Mouse (Mus musculus) hindbrain, postnatal 0 days (tissue): Measurements from ENCODE around the gene Myo1c. TPM values are rescaled to one million over a fixed set of nuclear protein-coding genes. Genes with fewer than 3 reads are reported as not detected.
"Not testable (repeated sequence)": the region's sequence is repeated elsewhere in the genome, so short reads cannot be mapped to it uniquely, and the experiment has no call there.

Experiments
- ATAC-seq: fragments of 200-750 bp; cut with Nextera tagmentation; 2 replicates; pipeline ENCODE4 v1.8.0; 2017; ENCODE audit warnings: mild to moderate bottlenecking, moderate TSS enrichment, moderate library complexity
- DNase-seq: peaks from one replicate; pipeline ENCODE4 v3.0.0-alpha.2; 2015; ENCODE audit warnings: low spot score
- H3K27ac ChIP-seq: fragments of 300-500 bp; sonication (generic); 2 replicates; pipeline ENCODE4 v1.5.1; 2014; ENCODE audit warnings: mild to moderate bottlenecking
- H3K27me3 ChIP-seq: fragments of 300-500 bp; sonication (generic); 2 replicates; pipeline ENCODE4 v1.6.1; 2014; ENCODE audit warnings: low read length, mixed read lengths; ENCODE audit not compliant: insufficient read depth
- H3K36me3 ChIP-seq: fragments of 300-500 bp; sonication (generic); 2 replicates; pipeline ENCODE4 v1.6.1; 2014; ENCODE audit warnings: low read length, mixed read lengths; ENCODE audit not compliant: insufficient read depth
- H3K4me1 ChIP-seq: fragments of 300-500 bp; sonication (generic); 2 replicates; pipeline ENCODE4 v1.6.1; 2014; ENCODE audit warnings: antibody characterized with exemption, low read length, mixed read lengths; ENCODE audit not compliant: insufficient read depth
- H3K4me2 ChIP-seq: fragments of 300-500 bp; sonication (generic); 2 replicates; pipeline ENCODE4 v1.6.1; 2014; ENCODE audit warnings: low read depth, mild to moderate bottlenecking, low read length, moderate library complexity, mixed read lengths
- H3K4me3 ChIP-seq: fragments of 300-500 bp; sonication (generic); 2 replicates; pipeline ENCODE4 v1.5.1; 2014; ENCODE audit warnings: low read length
- H3K9ac ChIP-seq: fragments of 300-500 bp; sonication (generic); replicated peaks from 2 replicates; pipeline ENCODE4 v1.6.1; 2014; ENCODE audit warnings: mild to moderate bottlenecking, low read length, moderate library complexity, mixed read lengths
- H3K9me3 ChIP-seq: fragments of 300-500 bp; sonication (generic); 2 replicates; pipeline ENCODE4 v1.6.1; 2016; ENCODE audit warnings: low read length, mixed read lengths
- CTCF ChIP-seq: IDR thresholded peaks from 2 replicates; pipeline ENCODE4 v1.5.1; 2016; ENCODE audit warnings: antibody characterized with exemption, control low read depth, low read depth
- WGBS: fragments of 180-500 bp; shearing (Covaris S2); extraction: QIAGEN DNeasy Blood & Tissue Kit; methylation state at CpG from one replicate; pipeline ENCODE4 v1.1.7; 2014; 5-methylcytosine and 5-hydroxymethylcytosine counted together
- polyA plus RNA-seq: library from polyadenylated mRNA; unstranded; fragments of >200 nt; fragmentation: Nextera tagmentation; extraction: Ambion mirVana; gene quantifications from 2 replicates; pipeline ENCODE4 v1.2.1, GENCODE M21; 2015
- total RNA-seq: library from RNA; depleted of rRNA; stranded (reverse); fragments of >200 nt; gene quantifications from 2 replicates; pipeline ENCODE4 v1.2.3, GENCODE M21; 2014

The Myo1c gene
- total and polyA plus RNA-seq, 2 experiments from 2014 or later = 9.3 to 22.4 TPM

GRCm38 (mm10) chr11:75687343-75687993 lies 37.2 kb downstream of the Myo1c start:
- Histone ChIP-seq H3K27ac (no peak overlapping the region), H3K36me3 (peaks cover 6% of the 10 kb centered on the region; the same call in 1 of the 2 replicates), H3K9me3 (no peaks in the 10 kb centered on the region), H3K4me3 (no peak overlapping the region), H3K4me2 (no peak overlapping the region), H3K27me3 (no peaks in the 10 kb centered on the region), H3K4me1 (no peaks in the 10 kb centered on the region), H3K9ac (no peak overlapping the region)
- DNase-seq = no peak
- ATAC-seq = no peak
- TF ChIP-seq CTCF = no peak
- 84% methylated on average over 2 of the region's 2 CpGs for WGBS

GRCm38 (mm10) chr11:75688132-75688531 lies 37.8 kb downstream of the Myo1c start:
- ATAC-seq (no peak), DNase-seq (no peak)
- Histone ChIP-seq H3K27me3 (no peaks in the 10 kb centered on the region), H3K9ac (no peak overlapping the region), H3K9me3 (no peaks in the 10 kb centered on the region), H3K4me1 (no peaks in the 10 kb centered on the region), H3K36me3 (peaks cover 9% of the 10 kb centered on the region; the same call in 1 of the 2 replicates), H3K4me3 (no peak overlapping the region), H3K4me2 (no peak overlapping the region), H3K27ac (no peak overlapping the region)
- WGBS = 87% methylated on average over 2 of the region's 2 CpGs
- TF ChIP-seq CTCF = no peak

GRCm38 (mm10) chr11:75689977-75690376 lies 39.7 kb downstream of the Myo1c start:
- no peak overlapping the region for H3K4me2 ChIP-seq
- no peaks in the 10 kb centered on the region for H3K9me3 ChIP-seq
- DNase-seq (no peak), ATAC-seq (no peak)
- no peak overlapping the region for H3K9ac ChIP-seq
- H3K4me1 ChIP-seq = no peaks in the 10 kb centered on the region
- H3K27ac ChIP-seq = no peak overlapping the region
- no peak overlapping the region for H3K4me3 ChIP-seq
- no peaks in the 10 kb centered on the region for H3K27me3 ChIP-seq
- WGBS = 78% methylated on average over 1 of the region's 1 CpGs
- TF ChIP-seq CTCF = no peak
- H3K36me3 ChIP-seq = peaks cover 21% of the 10 kb centered on the region; the same call in 1 of the 2 replicates

GRCm38 (mm10) chr11:75691047-75691446 lies 40.7 kb downstream of the Myo1c start:
- Histone ChIP-seq H3K27me3 (no peaks in the 10 kb centered on the region), H3K4me1 (no peaks in the 10 kb centered on the region), H3K9me3 (no peaks in the 10 kb centered on the region), H3K27ac (no peak overlapping the region), H3K4me3 (no peak overlapping the region), H3K9ac (no peak overlapping the region), H3K4me2 (no peak overlapping the region), H3K36me3 (peaks cover 21% of the 10 kb centered on the region; the same call in 1 of the 2 replicates)
- ATAC-seq (no peak), DNase-seq (no peak)
- TF ChIP-seq CTCF = no peak

DNA sequence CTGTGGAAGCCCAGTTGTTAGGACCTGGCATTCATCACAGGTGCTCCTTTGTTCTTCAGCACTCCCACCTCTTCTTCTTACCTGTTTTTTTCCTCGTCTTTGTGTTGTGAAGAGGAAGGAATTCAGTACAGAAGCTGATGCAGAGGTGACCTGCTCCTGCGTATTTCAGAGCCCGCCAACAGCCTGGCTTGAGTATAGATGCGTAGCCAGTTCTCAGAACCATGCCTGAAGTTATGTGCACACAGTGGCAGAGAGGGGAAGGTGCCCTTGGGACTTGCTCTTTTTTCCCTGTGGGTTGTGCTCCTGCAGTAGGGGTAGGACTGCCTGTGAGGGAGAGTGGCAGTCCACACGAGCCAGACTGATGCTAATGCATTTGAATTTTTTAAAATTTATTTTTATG lies 43.3 kb downstream of the Myo1c start:
- H3K9ac ChIP-seq = no peak overlapping the region
- H3K4me1 ChIP-seq = no peaks in the 10 kb centered on the region
- H3K36me3 ChIP-seq = peaks cover 28% of the 10 kb centered on the region; the same call in 1 of the 2 replicates
- H3K27ac ChIP-seq = no peak overlapping the region
- H3K27me3 ChIP-seq = no peaks in the 10 kb centered on the region
- no peak overlapping the region for H3K4me2 ChIP-seq
- 95% methylated on average over 5 of the region's 5 CpGs for WGBS
- ATAC-seq (no peak), DNase-seq (no peak)
- no peaks in the 10 kb centered on the region for H3K9me3 ChIP-seq
- H3K4me3 ChIP-seq = no peak overlapping the region
- TF ChIP-seq CTCF = no peak

DNA sequence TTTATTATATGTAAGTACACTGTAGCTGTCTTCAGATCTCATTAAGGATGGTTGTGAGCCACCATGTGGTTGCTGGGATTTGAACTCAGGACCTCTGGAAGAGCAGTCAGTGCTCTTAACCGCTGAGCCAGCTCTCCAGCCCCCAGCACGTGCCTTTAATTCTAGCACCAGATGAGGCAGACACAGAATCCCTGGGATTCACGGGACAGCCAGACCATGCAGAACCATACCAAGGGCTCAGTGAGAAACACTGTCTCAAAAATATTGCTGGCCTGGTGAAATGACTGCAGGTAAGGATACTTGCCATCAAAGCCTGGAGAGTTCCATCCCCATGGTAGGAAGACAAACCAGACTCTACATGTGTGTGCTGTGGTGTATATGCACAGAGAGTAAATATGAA lies 47.2 kb downstream of the Myo1c start:
- not testable (repeated sequence) for H3K4me3 ChIP-seq, H3K9me3 ChIP-seq, H3K27me3 ChIP-seq, H3K27ac ChIP-seq, H3K9ac ChIP-seq, H3K4me2 ChIP-seq, ATAC-seq, H3K4me1 ChIP-seq, DNase-seq
- 92% methylated on average over 3 of the region's 3 CpGs for WGBS
- H3K36me3 ChIP-seq = peaks cover 35% of the 10 kb centered on the region; the same call in 1 of the 2 replicates

DNA sequence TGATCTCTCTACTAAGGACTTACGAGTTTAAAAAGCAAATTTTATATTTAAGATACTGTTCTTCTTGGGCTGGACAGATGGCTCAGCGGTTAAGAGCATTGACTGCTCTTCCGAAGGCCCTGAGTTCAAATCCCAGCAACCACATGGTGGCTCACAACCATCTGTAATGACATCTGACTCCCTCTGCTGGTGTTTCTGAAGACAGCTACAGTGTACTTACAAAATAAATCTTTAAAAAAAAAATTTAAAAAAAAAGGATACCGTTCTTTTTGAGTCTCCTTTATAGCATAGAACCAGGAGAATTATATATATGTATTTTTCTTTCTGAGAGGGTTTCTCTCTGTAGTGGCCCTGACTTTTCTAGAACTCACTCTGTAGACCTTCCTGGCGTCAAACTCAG lies 50.3 kb downstream of the Myo1c start:
- no peak overlapping the region for H3K4me2 ChIP-seq
- H3K27me3 ChIP-seq = no peaks in the 10 kb centered on the region
- H3K4me1 ChIP-seq = no peaks in the 10 kb centered on the region
- DNase-seq = no peak
- H3K9ac ChIP-seq = no peak overlapping the region
- TF ChIP-seq CTCF = no peak
- no peak overlapping the region for H3K27ac ChIP-seq
- 96% methylated on average over 5 of the region's 5 CpGs for WGBS
- H3K36me3 ChIP-seq = peaks cover 33% of the 10 kb centered on the region
- H3K9me3 ChIP-seq = no peaks in the 10 kb centered on the region
- H3K4me3 ChIP-seq = no peak overlapping the region
- no peak for ATAC-seq
